Mouse (Mus musculus): ENCODE measurements around the gene Rbm47. TPM values are rescaled to one million over a fixed set of nuclear protein-coding genes. Genes with fewer than 3 reads are reported as not detected.
A peak's percentile ranks its signal among the peaks of the same experiment; 100 is the strongest.

Rbm47 gene
- polyA plus RNA-seq, 1 experiment, result 24.9 TPM

GRCm38 (mm10) chr5:66068068-66068920 is 104.6 kb downstream of the Rbm47 start:
- Histone ChIP-seq H3K27me3 (ENCODE audit: control insufficient read depth, insufficient read depth, low read length) (no peaks in the 10 kb centered on the region), H3K4me1 (ENCODE audit: control insufficient read depth, insufficient read depth, low read length) (peaks cover 4% of the 10 kb centered on the region), H3K27ac (ENCODE audit: control insufficient read depth, insufficient read depth, low read depth, low read length) (no peak overlapping the region), H3K4me3 (ENCODE audit: control insufficient read depth, low read depth, low read length) (no peak overlapping the region), H3K36me3 (ENCODE audit: control insufficient read depth, insufficient read depth, low read length) (no peaks in the 10 kb centered on the region)
- TF ChIP-seq CTCF (IDR thresholded peaks at IDR 0.05; ENCODE audit: control insufficient read depth, insufficient read depth, insufficient replicate concordance, low read depth, low read length), result no peak
- no peak for TF ChIP-seq POLR2A (IDR thresholded peaks at IDR 0.05; ENCODE audit: control insufficient read depth, low read depth, low read length)

GRCm38 (mm10) chr5:66067219-66067618 is 105.7 kb downstream of the Rbm47 start:
- Histone ChIP-seq H3K4me1 (ENCODE audit: control insufficient read depth, insufficient read depth, low read length) (peaks cover 8% of the 10 kb centered on the region), H3K27ac (ENCODE audit: control insufficient read depth, insufficient read depth, low read depth, low read length) (no peak overlapping the region), H3K36me3 (ENCODE audit: control insufficient read depth, insufficient read depth, low read length) (no peaks in the 10 kb centered on the region), H3K4me3 (ENCODE audit: control insufficient read depth, low read depth, low read length) (no peak overlapping the region), H3K27me3 (ENCODE audit: control insufficient read depth, insufficient read depth, low read length) (no peaks in the 10 kb centered on the region)
- TF ChIP-seq CTCF (IDR thresholded peaks at IDR 0.05; ENCODE audit: control insufficient read depth, insufficient read depth, insufficient replicate concordance, low read depth, low read length) (no peak), POLR2A (IDR thresholded peaks at IDR 0.05; ENCODE audit: control insufficient read depth, low read depth, low read length) (no peak)

GRCm38 (mm10) chr5:66062930-66063220 is 110.0 kb downstream of the Rbm47 start:
- Histone ChIP-seq H3K27me3 (ENCODE audit: control insufficient read depth, insufficient read depth, low read length) (no peaks in the 10 kb centered on the region), H3K4me3 (ENCODE audit: control insufficient read depth, low read depth, low read length) (no peak overlapping the region), H3K27ac (ENCODE audit: control insufficient read depth, insufficient read depth, low read depth, low read length) (no peak overlapping the region; the same call in 1 of the 2 replicates), H3K4me1 (ENCODE audit: control insufficient read depth, insufficient read depth, low read length) (peaks cover 6% of the 10 kb centered on the region), H3K36me3 (ENCODE audit: control insufficient read depth, insufficient read depth, low read length) (no peaks in the 10 kb centered on the region)
- TF ChIP-seq CTCF (IDR thresholded peaks at IDR 0.05; ENCODE audit: control insufficient read depth, insufficient read depth, insufficient replicate concordance, low read depth, low read length) (no peak), POLR2A (IDR thresholded peaks at IDR 0.05; ENCODE audit: control insufficient read depth, low read depth, low read length) (no peak)

- no peaks in the 10 kb centered on the region for H3K36me3 ChIP-seq (ENCODE audit: control insufficient read depth, insufficient read depth, low read length)
- no peak overlapping the region for H3K4me3 ChIP-seq (ENCODE audit: control insufficient read depth, low read depth, low read length)
- H3K27me3 ChIP-seq (ENCODE audit: control insufficient read depth, insufficient read depth, low read length), result no peaks in the 10 kb centered on the region
- no peak for TF ChIP-seq POLR2A (IDR thresholded peaks at IDR 0.05; ENCODE audit: control insufficient read depth, low read depth, low read length)
- TF ChIP-seq CTCF (IDR thresholded peaks at IDR 0.05; ENCODE audit: control insufficient read depth, insufficient read depth, insufficient replicate concordance, low read depth, low read length), result no peak
- peak overlapping the region; percentile 16 for H3K27ac ChIP-seq (ENCODE audit: control insufficient read depth, insufficient read depth, low read depth, low read length)
- peaks cover 6% of the 10 kb centered on the region for H3K4me1 ChIP-seq (ENCODE audit: control insufficient read depth, insufficient read depth, low read length)
Observed at GRCm38 (mm10) chr5:66062046-66062929, 110.6 kb downstream of the Rbm47 start.

GRCm38 (mm10) chr5:66061667-66062045 is 111.3 kb downstream of the Rbm47 start:
- no peaks in the 10 kb centered on the region for H3K27me3 ChIP-seq (ENCODE audit: control insufficient read depth, insufficient read depth, low read length)
- no peaks in the 10 kb centered on the region for H3K36me3 ChIP-seq (ENCODE audit: control insufficient read depth, insufficient read depth, low read length)
- peaks cover 6% of the 10 kb centered on the region for H3K4me1 ChIP-seq (ENCODE audit: control insufficient read depth, insufficient read depth, low read length)
- no peak for TF ChIP-seq POLR2A (IDR thresholded peaks at IDR 0.05; ENCODE audit: control insufficient read depth, low read depth, low read length)
- TF ChIP-seq CTCF (IDR thresholded peaks at IDR 0.05; ENCODE audit: control insufficient read depth, insufficient read depth, insufficient replicate concordance, low read depth, low read length), result no peak
- H3K4me3 ChIP-seq (ENCODE audit: control insufficient read depth, low read depth, low read length), result no peak overlapping the region
- no peak overlapping the region for H3K27ac ChIP-seq (ENCODE audit: control insufficient read depth, insufficient read depth, low read depth, low read length)

- Histone ChIP-seq H3K27ac (ENCODE audit: control insufficient read depth, insufficient read depth, low read depth, low read length) (no peak overlapping the region), H3K4me1 (ENCODE audit: control insufficient read depth, insufficient read depth, low read length) (peaks cover 6% of the 10 kb centered on the region), H3K27me3 (ENCODE audit: control insufficient read depth, insufficient read depth, low read length) (no peaks in the 10 kb centered on the region), H3K4me3 (ENCODE audit: control insufficient read depth, low read depth, low read length) (no peak overlapping the region), H3K36me3 (ENCODE audit: control insufficient read depth, insufficient read depth, low read length) (no peaks in the 10 kb centered on the region)
- TF ChIP-seq CTCF (IDR thresholded peaks at IDR 0.05; ENCODE audit: control insufficient read depth, insufficient read depth, insufficient replicate concordance, low read depth, low read length) (no peak), POLR2A (IDR thresholded peaks at IDR 0.05; ENCODE audit: control insufficient read depth, low read depth, low read length) (no peak)
Observed at GRCm38 (mm10) chr5:66058844-66059243, 114.1 kb downstream of the Rbm47 start.

GRCm38 (mm10) chr5:66056680-66057079 is 116.2 kb downstream of the Rbm47 start:
- H3K27ac ChIP-seq (ENCODE audit: control insufficient read depth, insufficient read depth, low read depth, low read length), result no peak overlapping the region
- H3K4me1 ChIP-seq (ENCODE audit: control insufficient read depth, insufficient read depth, low read length), result no peaks in the 10 kb centered on the region
- no peaks in the 10 kb centered on the region for H3K36me3 ChIP-seq (ENCODE audit: control insufficient read depth, insufficient read depth, low read length)
- no peak overlapping the region for H3K4me3 ChIP-seq (ENCODE audit: control insufficient read depth, low read depth, low read length)
- TF ChIP-seq CTCF (IDR thresholded peaks at IDR 0.05; ENCODE audit: control insufficient read depth, insufficient read depth, insufficient replicate concordance, low read depth, low read length) (peak; percentile 59; the same call in 1 of the 2 replicates), POLR2A (IDR thresholded peaks at IDR 0.05; ENCODE audit: control insufficient read depth, low read depth, low read length) (no peak)
- H3K27me3 ChIP-seq (ENCODE audit: control insufficient read depth, insufficient read depth, low read length), result no peaks in the 10 kb centered on the region
